Mouse (Mus musculus): ENCODE results near the gene Mthfd1l. TPM values are rescaled to one million over a fixed set of nuclear protein-coding genes. Genes with fewer than 3 reads are reported as not detected.

Mthfd1l gene
- polyA plus RNA-seq, 1 experiment: 45.9 TPM

- Histone ChIP-seq H3K79me2 (ENCODE audit: control insufficient read depth, insufficient read depth) (no peaks in the 10 kb centered on the region), H3K4me2 (ENCODE audit: low read depth) (no peak overlapping the region), H3ac (ENCODE audit: control insufficient read depth, insufficient read length) (no peak overlapping the region), H3K4me3 (no peak overlapping the region), H3K27me3 (ENCODE audit: control insufficient read depth, insufficient read depth, insufficient read length) (no peaks in the 10 kb centered on the region), H3K36me3 (ENCODE audit: control insufficient read depth, insufficient read depth) (peaks cover 5% of the 10 kb centered on the region)
- TF ChIP-seq MYOD1 (IDR thresholded peaks at IDR 0.05; ENCODE audit: control insufficient read depth in 1 of 3, insufficient read length in 2 of 3, low read depth in 2 of 3): no peak
- no peak for TF ChIP-seq REST (IDR thresholded peaks at IDR 0.05; ENCODE audit: insufficient read depth, insufficient read length)
- no peak for TF ChIP-seq E2F4 (IDR thresholded peaks at IDR 0.05; ENCODE audit: insufficient read depth)
- TF ChIP-seq MYOG (IDR thresholded peaks at IDR 0.05; ENCODE audit: control insufficient read depth in 1 of 3, insufficient read depth in 1 of 3, insufficient read length in 2 of 3, low read depth in 2 of 3): no peak
- TF ChIP-seq POLR2A (IDR thresholded peaks at IDR 0.05; ENCODE audit: insufficient read length, low read depth): no peak
- TF ChIP-seq CEBPB (IDR thresholded peaks at IDR 0.05; ENCODE audit: insufficient read depth, poor library complexity, severe bottlenecking): no peak
- no peak for TF ChIP-seq SRF (IDR thresholded peaks at IDR 0.05; ENCODE audit: control insufficient read depth, insufficient read length, low read depth)
- TF ChIP-seq POLR2AphosphoS2 (IDR thresholded peaks at IDR 0.05; ENCODE audit: insufficient read length, low read depth): no peak
- TF ChIP-seq TCF12 (IDR thresholded peaks at IDR 0.05; ENCODE audit: insufficient read depth, poor library complexity, severe bottlenecking): no peak
- TF ChIP-seq USF1 (IDR thresholded peaks at IDR 0.05; ENCODE audit: low read depth): no peak
- TF ChIP-seq MAX (IDR thresholded peaks at IDR 0.05; ENCODE audit: low read depth): no peak
- TF ChIP-seq TCF3 (IDR thresholded peaks at IDR 0.05; ENCODE audit: insufficient read length, low read depth): no peak
Observed at GRCm38 (mm10) chr10:4111795-4112139, 138.8 kb downstream of the Mthfd1l start.

- Histone ChIP-seq H3ac (ENCODE audit: control insufficient read depth, insufficient read length) (no peak overlapping the region), H3K4me3 (no peak overlapping the region), H3K36me3 (ENCODE audit: control insufficient read depth, insufficient read depth) (peaks cover 5% of the 10 kb centered on the region), H3K4me2 (ENCODE audit: low read depth) (no peak overlapping the region), H3K79me2 (ENCODE audit: control insufficient read depth, insufficient read depth) (no peaks in the 10 kb centered on the region), H3K27me3 (ENCODE audit: control insufficient read depth, insufficient read depth, insufficient read length) (no peaks in the 10 kb centered on the region)
- TF ChIP-seq MYOD1 (IDR thresholded peaks at IDR 0.05; ENCODE audit: control insufficient read depth in 1 of 3, insufficient read length in 2 of 3, low read depth in 2 of 3) (no peak), SRF (IDR thresholded peaks at IDR 0.05; ENCODE audit: control insufficient read depth, insufficient read length, low read depth) (no peak), E2F4 (IDR thresholded peaks at IDR 0.05; ENCODE audit: insufficient read depth) (no peak), REST (IDR thresholded peaks at IDR 0.05; ENCODE audit: insufficient read depth, insufficient read length) (no peak), CEBPB (IDR thresholded peaks at IDR 0.05; ENCODE audit: insufficient read depth, poor library complexity, severe bottlenecking) (no peak), USF1 (IDR thresholded peaks at IDR 0.05; ENCODE audit: low read depth) (no peak), TCF3 (IDR thresholded peaks at IDR 0.05; ENCODE audit: insufficient read length, low read depth) (no peak), MAX (IDR thresholded peaks at IDR 0.05; ENCODE audit: low read depth) (no peak), MYOG (IDR thresholded peaks at IDR 0.05; ENCODE audit: control insufficient read depth in 1 of 3, insufficient read depth in 1 of 3, insufficient read length in 2 of 3, low read depth in 2 of 3) (no peak), TCF12 (IDR thresholded peaks at IDR 0.05; ENCODE audit: insufficient read depth, poor library complexity, severe bottlenecking) (no peak), POLR2A (IDR thresholded peaks at IDR 0.05; ENCODE audit: insufficient read length, low read depth) (no peak), POLR2AphosphoS2 (IDR thresholded peaks at IDR 0.05; ENCODE audit: insufficient read length, low read depth) (no peak)
Observed at GRCm38 (mm10) chr10:4112611-4113327, 139.9 kb downstream of the Mthfd1l start.

DNA sequence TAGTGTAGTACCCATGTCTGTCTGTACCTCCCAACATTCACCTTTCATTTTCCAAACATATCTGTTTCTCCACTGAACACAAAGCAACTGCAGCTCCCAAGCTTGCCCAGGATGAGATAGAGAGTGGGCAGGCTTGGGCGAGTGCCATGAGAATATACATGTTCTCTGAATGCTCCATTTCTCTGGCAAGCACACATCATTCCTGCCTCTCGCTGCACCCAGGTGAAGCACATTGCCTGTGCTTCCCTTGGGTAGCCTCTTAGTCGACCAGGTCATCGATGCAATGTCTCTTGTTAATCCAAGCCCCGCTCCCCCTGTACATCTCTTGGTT, 140.4 kb downstream of the Mthfd1l start:
- Histone ChIP-seq H3K36me3 (ENCODE audit: control insufficient read depth, insufficient read depth) (peaks cover 5% of the 10 kb centered on the region), H3K4me3 (no peak overlapping the region), H3K27me3 (ENCODE audit: control insufficient read depth, insufficient read depth, insufficient read length) (no peaks in the 10 kb centered on the region), H3K79me2 (ENCODE audit: control insufficient read depth, insufficient read depth) (no peaks in the 10 kb centered on the region), H3ac (ENCODE audit: control insufficient read depth, insufficient read length) (no peak overlapping the region), H3K4me2 (ENCODE audit: low read depth) (no peak overlapping the region)
- TF ChIP-seq TCF12 (IDR thresholded peaks at IDR 0.05; ENCODE audit: insufficient read depth, poor library complexity, severe bottlenecking) (no peak), MYOD1 (IDR thresholded peaks at IDR 0.05; ENCODE audit: control insufficient read depth in 1 of 3, insufficient read length in 2 of 3, low read depth in 2 of 3) (no peak), REST (IDR thresholded peaks at IDR 0.05; ENCODE audit: insufficient read depth, insufficient read length) (no peak), SRF (IDR thresholded peaks at IDR 0.05; ENCODE audit: control insufficient read depth, insufficient read length, low read depth) (no peak), POLR2A (IDR thresholded peaks at IDR 0.05; ENCODE audit: insufficient read length, low read depth) (no peak), TCF3 (IDR thresholded peaks at IDR 0.05; ENCODE audit: insufficient read length, low read depth) (no peak), POLR2AphosphoS2 (IDR thresholded peaks at IDR 0.05; ENCODE audit: insufficient read length, low read depth) (no peak), CEBPB (IDR thresholded peaks at IDR 0.05; ENCODE audit: insufficient read depth, poor library complexity, severe bottlenecking) (no peak), E2F4 (IDR thresholded peaks at IDR 0.05; ENCODE audit: insufficient read depth) (no peak), MAX (IDR thresholded peaks at IDR 0.05; ENCODE audit: low read depth) (no peak), MYOG (IDR thresholded peaks at IDR 0.05; ENCODE audit: control insufficient read depth in 1 of 3, insufficient read depth in 1 of 3, insufficient read length in 2 of 3, low read depth in 2 of 3) (no peak), USF1 (IDR thresholded peaks at IDR 0.05; ENCODE audit: low read depth) (no peak)

GRCm38 (mm10) chr10:4116653-4117052, 143.7 kb downstream of the Mthfd1l start:
- Histone ChIP-seq H3K79me2 (ENCODE audit: control insufficient read depth, insufficient read depth) (no peaks in the 10 kb centered on the region), H3K36me3 (ENCODE audit: control insufficient read depth, insufficient read depth) (peaks cover 5% of the 10 kb centered on the region), H3K4me3 (no peak overlapping the region), H3ac (ENCODE audit: control insufficient read depth, insufficient read length) (no peak overlapping the region), H3K27me3 (ENCODE audit: control insufficient read depth, insufficient read depth, insufficient read length) (no peaks in the 10 kb centered on the region), H3K4me2 (ENCODE audit: low read depth) (no peak overlapping the region)
- TF ChIP-seq MAX (IDR thresholded peaks at IDR 0.05; ENCODE audit: low read depth) (no peak), POLR2AphosphoS2 (IDR thresholded peaks at IDR 0.05; ENCODE audit: insufficient read length, low read depth) (no peak), SRF (IDR thresholded peaks at IDR 0.05; ENCODE audit: control insufficient read depth, insufficient read length, low read depth) (no peak), E2F4 (IDR thresholded peaks at IDR 0.05; ENCODE audit: insufficient read depth) (no peak), POLR2A (IDR thresholded peaks at IDR 0.05; ENCODE audit: insufficient read length, low read depth) (no peak), MYOD1 (IDR thresholded peaks at IDR 0.05; ENCODE audit: control insufficient read depth in 1 of 3, insufficient read length in 2 of 3, low read depth in 2 of 3) (no peak), MYOG (IDR thresholded peaks at IDR 0.05; ENCODE audit: control insufficient read depth in 1 of 3, insufficient read depth in 1 of 3, insufficient read length in 2 of 3, low read depth in 2 of 3) (no peak), CEBPB (IDR thresholded peaks at IDR 0.05; ENCODE audit: insufficient read depth, poor library complexity, severe bottlenecking) (no peak), USF1 (IDR thresholded peaks at IDR 0.05; ENCODE audit: low read depth) (no peak), TCF12 (IDR thresholded peaks at IDR 0.05; ENCODE audit: insufficient read depth, poor library complexity, severe bottlenecking) (no peak), REST (IDR thresholded peaks at IDR 0.05; ENCODE audit: insufficient read depth, insufficient read length) (no peak), TCF3 (IDR thresholded peaks at IDR 0.05; ENCODE audit: insufficient read length, low read depth) (no peak)

Measured in myocyte (in vitro differentiated cells).